Comparison of ENCODE assay signal across 1 mouse cellular context in the genomic region with DNA sequence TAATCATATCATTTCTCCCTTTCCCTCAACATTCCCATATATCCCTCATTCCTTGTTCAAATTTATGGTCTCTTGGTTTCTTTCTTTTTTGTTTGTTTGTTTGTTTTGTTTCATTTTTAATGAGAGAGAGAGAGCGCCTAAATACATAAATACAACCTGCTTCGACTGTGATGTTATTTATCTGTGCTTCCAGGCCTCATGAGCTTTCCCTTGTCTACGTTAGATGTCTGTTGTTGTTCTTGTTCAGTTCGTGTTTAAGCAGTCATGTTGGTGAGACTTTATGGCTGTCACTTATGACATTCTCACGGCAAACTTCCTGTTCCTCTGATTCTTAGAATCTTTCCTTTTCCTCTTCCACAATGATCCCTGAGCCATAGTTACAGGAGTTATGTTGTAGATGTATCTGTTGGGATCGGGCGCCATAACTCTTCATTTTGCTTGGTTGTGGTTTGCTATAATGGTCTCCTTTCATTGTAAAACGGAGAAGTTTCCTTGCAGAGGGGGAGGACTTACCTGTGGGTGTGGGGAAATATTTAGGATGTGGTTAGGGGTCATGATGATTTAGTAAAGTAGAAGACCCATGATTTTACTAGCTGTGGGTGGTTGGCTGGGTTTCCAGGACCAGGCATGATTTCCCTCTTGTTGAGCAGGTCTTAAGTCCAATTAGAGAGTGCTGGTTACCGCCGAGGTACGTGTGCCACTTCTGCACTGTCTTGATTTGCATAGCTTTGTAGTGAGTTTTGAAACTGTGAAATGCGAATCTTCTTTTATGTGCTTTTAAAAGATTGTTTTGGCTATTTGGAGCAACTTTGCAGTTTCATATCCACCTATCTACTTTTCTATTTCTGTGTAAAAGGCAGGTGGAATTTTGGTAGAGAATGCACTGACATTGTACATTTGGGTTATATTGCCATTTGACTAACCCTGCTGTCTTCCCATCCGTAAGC.
A peak's percentile ranks its signal among the peaks of the same experiment; 100 is the strongest.
TF ChIP-seq lines count a peak whose summit lies in the region.

No protein-coding gene starts in this region.

TF ChIP-seq in CH12.LX, 34 proteins besides CTCF, POLR2A, EP300 and RAD21:
- no peak for TF ChIP-seq ZNF384 (IDR thresholded peaks at IDR 0.05; ENCODE audit: low read depth, low read length)
- no peak for TF ChIP-seq PAX5 (IDR thresholded peaks at IDR 0.05; ENCODE audit: low read length)
- no peak for TF ChIP-seq CHD1 (IDR thresholded peaks at IDR 0.05; ENCODE audit: low read depth, low read length)
- TF ChIP-seq SMC3 (IDR thresholded peaks at IDR 0.05; ENCODE audit: low read depth, low read length), result no peak
- TF ChIP-seq JUND (conservative IDR thresholded peaks at IDR 0.05; ENCODE audit: low read depth, low read length), result no peak
- no peak for TF ChIP-seq MAFK (IDR thresholded peaks at IDR 0.05; ENCODE audit: insufficient replicate concordance, low read length)
- peak; percentile 70 for TF ChIP-seq BHLHE40 (IDR thresholded peaks at IDR 0.05; ENCODE audit: low read depth, low read length)
- no peak for TF ChIP-seq ZMIZ1 (IDR thresholded peaks at IDR 0.05; ENCODE audit: low read depth, low read length)
- TF ChIP-seq E2F4 (IDR thresholded peaks at IDR 0.05; ENCODE audit: insufficient replicate concordance, low read depth, low read length), result no peak
- TF ChIP-seq NRF1 (IDR thresholded peaks at IDR 0.05; ENCODE audit: low read depth, low read length), result no peak
- TF ChIP-seq POLR2AphosphoS2 (IDR thresholded peaks at IDR 0.05; ENCODE audit: low read depth, low read length), result no peak
- peak; percentile 26; the same call in 1 of the 2 replicates for TF ChIP-seq IRF4 (IDR thresholded peaks at IDR 0.05; ENCODE audit: low read depth, low read length)
- TF ChIP-seq MEF2A (IDR thresholded peaks at IDR 0.05; ENCODE audit: borderline replicate concordance, low read depth, low read length), result peak; percentile 66; the same call in 1 of the 2 replicates
- TF ChIP-seq USF1 (IDR thresholded peaks at IDR 0.05; ENCODE audit: low read depth, low read length), result no peak
- TF ChIP-seq UBTF (IDR thresholded peaks at IDR 0.05; ENCODE audit: low read depth, low read length), result no peak
- TF ChIP-seq MXI1 (IDR thresholded peaks at IDR 0.05; ENCODE audit: low read depth, low read length), result no peak
- TF ChIP-seq JUN (IDR thresholded peaks at IDR 0.05; ENCODE audit: insufficient read depth, low read depth, low read length), result no peak
- no peak for TF ChIP-seq USF2 (conservative IDR thresholded peaks at IDR 0.05; ENCODE audit: low read depth, low read length)
- no peak for TF ChIP-seq RCOR1 (conservative IDR thresholded peaks at IDR 0.05; ENCODE audit: low read depth, low read length)
